Mouse (Mus musculus) E14TG2a.4 (cell line): Measurements from ENCODE around the gene Prickle2.
A peak's percentile ranks its signal among the peaks of the same experiment; 100 is the strongest.

Experiments
- H3K27me3 ChIP-seq: 2 replicates; pipeline ENCODE4 v1.6.1; 2014; ENCODE audit warnings: low read length, control low read depth; ENCODE audit not compliant: insufficient read depth
- H3K36me3 ChIP-seq: 2 replicates; pipeline ENCODE4 v1.6.1; 2014; ENCODE audit warnings: low read length, control low read depth; ENCODE audit not compliant: insufficient read depth
- H3K4me1 ChIP-seq: replicated peaks from 2 replicates; pipeline ENCODE4 v1.6.1; 2014; ENCODE audit warnings: low read depth, low read length, control low read depth
- H3K4me3 ChIP-seq: replicated peaks from 2 replicates; pipeline ENCODE4 v1.5.1; 2014; ENCODE audit warnings: mild to moderate bottlenecking, low read length
- H3K9me3 ChIP-seq: 2 replicates; pipeline ENCODE4 v1.6.1; 2014; ENCODE audit warnings: low read length, control low read depth
- CTCF ChIP-seq: conservative IDR thresholded peaks from 2 replicates; pipeline ENCODE4 v1.5.1; 2014; ENCODE audit warnings: low read length
- NANOG ChIP-seq: IDR thresholded peaks from 2 replicates; pipeline ENCODE4 v1.6.1; 2014; ENCODE audit warnings: borderline replicate concordance, low read length, mixed read lengths
- POU5F1 ChIP-seq: IDR thresholded peaks from 2 replicates; pipeline ENCODE4 v1.6.1; 2014; ENCODE audit warnings: low read length, borderline replicate concordance

Gene Prickle2

GRCm38 (mm10) chr6:92555675-92556074 is 150.3 kb downstream of the Prickle2 start:
- Histone ChIP-seq H3K4me1 (no peaks in the 10 kb centered on the region), H3K4me3 (no peak overlapping the region), H3K36me3 (no peaks in the 10 kb centered on the region), H3K27me3 (no peaks in the 10 kb centered on the region), H3K9me3 (no peaks in the 10 kb centered on the region)
- no peak for TF ChIP-seq NANOG
- no peak for TF ChIP-seq POU5F1
- TF ChIP-seq CTCF = no peak

GRCm38 (mm10) chr6:92553086-92553485 is 152.9 kb downstream of the Prickle2 start:
- no peak for TF ChIP-seq NANOG
- no peak for TF ChIP-seq CTCF
- no peak for TF ChIP-seq POU5F1
- Histone ChIP-seq H3K4me3 (no peak overlapping the region), H3K9me3 (no peaks in the 10 kb centered on the region), H3K27me3 (no peaks in the 10 kb centered on the region), H3K36me3 (no peaks in the 10 kb centered on the region), H3K4me1 (no peaks in the 10 kb centered on the region)

- Histone ChIP-seq H3K9me3 (no peaks in the 10 kb centered on the region), H3K4me1 (no peaks in the 10 kb centered on the region), H3K27me3 (no peaks in the 10 kb centered on the region), H3K36me3 (no peaks in the 10 kb centered on the region), H3K4me3 (no peak overlapping the region)
- no peak for TF ChIP-seq NANOG
- no peak for TF ChIP-seq POU5F1
- no peak for TF ChIP-seq CTCF
Observed at GRCm38 (mm10) chr6:92549246-92549645, 156.7 kb downstream of the Prickle2 start.

- TF ChIP-seq POU5F1 (no peak), CTCF (no peak), NANOG (no peak)
- no peaks in the 10 kb centered on the region for H3K36me3 ChIP-seq
- H3K4me1 ChIP-seq = no peaks in the 10 kb centered on the region
- no peaks in the 10 kb centered on the region for H3K27me3 ChIP-seq
- no peak overlapping the region for H3K4me3 ChIP-seq
- no peaks in the 10 kb centered on the region for H3K9me3 ChIP-seq
Observed at GRCm38 (mm10) chr6:92545204-92545603, 160.8 kb downstream of the Prickle2 start.

- no peaks in the 10 kb centered on the region for H3K27me3 ChIP-seq
- H3K9me3 ChIP-seq = no peaks in the 10 kb centered on the region
- H3K36me3 ChIP-seq = no peaks in the 10 kb centered on the region
- no peak overlapping the region for H3K4me3 ChIP-seq
- TF ChIP-seq POU5F1 (no peak), NANOG (no peak), CTCF (no peak)
- H3K4me1 ChIP-seq = no peaks in the 10 kb centered on the region
Observed at GRCm38 (mm10) chr6:92543825-92544224, 162.1 kb downstream of the Prickle2 start.

- Histone ChIP-seq H3K27me3 (no peaks in the 10 kb centered on the region), H3K36me3 (no peaks in the 10 kb centered on the region)
Observed at GRCm38 (mm10) chr6:92542402-92543101, 163.4 kb downstream of the Prickle2 start.

GRCm38 (mm10) chr6:92534226-92535031 is 171.5 kb downstream of the Prickle2 start:
- Histone ChIP-seq H3K27me3 (0 out of 2 replicates have a peak, but pooled peaks cover under 1% of the 10 kb centered on the region), H3K4me1 (peaks cover 8% of the 10 kb centered on the region; the same call in 1 of the 2 replicates), H3K4me3 (peak overlapping the region; percentile 51), H3K9me3 (no peaks in the 10 kb centered on the region), H3K36me3 (no peaks in the 10 kb centered on the region)
- TF ChIP-seq NANOG (no peak), POU5F1 (no peak), CTCF (no peak)

More at GRCm38 (mm10) chr6:92542402-92543101, 163.4 kb downstream of the Prickle2 start:
- Histone ChIP-seq H3K9me3 (no peaks in the 10 kb centered on the region), H3K4me1 (no peaks in the 10 kb centered on the region), H3K4me3 (no peak overlapping the region)
- TF ChIP-seq POU5F1 (no peak), NANOG (no peak), CTCF (no peak)

- peaks cover 8% of the 10 kb centered on the region; the same call in 1 of the 2 replicates for H3K4me1 ChIP-seq
- H3K9me3 ChIP-seq = no peaks in the 10 kb centered on the region
- TF ChIP-seq NANOG = no peak
- TF ChIP-seq POU5F1 = no peak
- TF ChIP-seq CTCF = no peak
- no peak overlapping the region for H3K4me3 ChIP-seq
- H3K27me3 ChIP-seq = peaks cover 6% of the 10 kb centered on the region; the same call in 1 of the 2 replicates
- no peaks in the 10 kb centered on the region for H3K36me3 ChIP-seq
Observed at GRCm38 (mm10) chr6:92533306-92534063, 172.5 kb downstream of the Prickle2 start.
